Mouse (Mus musculus) CD4-positive helper T cell, adult 2 months (primary cell): ENCODE measurements around the gene Spats1.
"Not testable (repeated sequence)": the region's sequence is repeated elsewhere in the genome, so short reads cannot be mapped to it uniquely, and the experiment has no call there.

Source experiments
- DNase-seq: peaks from one replicate; pipeline ENCODE4 v3.0.0-alpha.2; 2012; ENCODE audit warnings: low read depth, missing footprints, low spot score

The Spats1 gene

DNA sequence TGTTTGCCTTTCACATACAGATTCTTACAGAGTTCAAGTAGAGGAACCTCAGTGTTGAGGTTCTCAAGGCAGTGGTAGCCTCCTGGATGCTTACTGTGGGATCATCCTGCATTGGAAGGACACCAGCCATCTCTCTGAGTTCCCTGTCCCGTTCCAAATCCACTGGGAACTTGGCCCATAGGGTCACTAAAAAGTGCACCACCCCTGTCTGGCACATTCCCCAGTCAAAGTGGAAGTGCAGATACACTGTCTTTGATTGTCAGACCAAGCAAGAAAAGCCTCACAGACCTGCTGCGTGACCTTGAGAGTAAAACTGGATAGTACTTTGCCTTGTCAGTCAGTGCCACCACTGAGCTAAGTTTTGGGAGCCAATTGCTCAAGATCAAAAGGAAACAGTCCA, 28.2 kb downstream of the Spats1 start:
- no peak for DNase-seq

DNA sequence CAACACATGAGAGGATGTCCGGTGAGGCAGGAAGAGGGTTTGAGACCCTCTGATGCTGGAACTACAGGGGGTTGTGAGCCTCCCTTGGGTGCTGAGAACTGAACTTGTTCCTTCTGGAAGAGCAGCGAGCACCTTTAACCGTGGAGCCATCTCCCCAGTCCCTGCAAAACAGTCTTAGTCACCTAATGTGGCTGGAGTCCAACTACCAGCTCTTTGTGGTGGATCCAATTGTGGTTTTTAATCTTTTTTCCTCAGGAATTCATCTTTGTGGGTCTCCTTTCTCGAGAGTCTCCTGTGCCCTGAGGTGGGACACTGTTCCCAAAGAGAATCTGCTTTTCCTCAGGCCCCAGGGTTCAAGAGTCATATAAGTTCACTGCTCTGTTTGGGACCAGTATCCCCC, 29.3 kb downstream of the Spats1 start:
- DNase-seq, result no peak

DNA sequence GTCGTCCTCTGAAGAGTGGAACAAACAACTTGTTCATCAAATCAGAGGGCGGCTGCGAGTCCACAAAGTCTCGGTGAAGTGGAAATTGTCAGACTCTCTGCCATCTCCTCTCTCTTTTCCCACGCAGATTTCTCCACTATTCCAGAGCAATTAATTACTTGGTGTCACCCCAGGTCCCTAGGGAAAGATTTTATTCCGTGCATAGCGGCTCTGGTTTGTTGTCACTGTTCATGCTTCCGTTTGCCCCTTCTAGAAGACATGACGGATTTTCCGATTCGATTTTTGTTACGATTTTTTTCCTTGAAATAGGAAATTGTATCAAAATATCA, 41.0 kb downstream of the Spats1 start:
- DNase-seq, result no peak

DNA sequence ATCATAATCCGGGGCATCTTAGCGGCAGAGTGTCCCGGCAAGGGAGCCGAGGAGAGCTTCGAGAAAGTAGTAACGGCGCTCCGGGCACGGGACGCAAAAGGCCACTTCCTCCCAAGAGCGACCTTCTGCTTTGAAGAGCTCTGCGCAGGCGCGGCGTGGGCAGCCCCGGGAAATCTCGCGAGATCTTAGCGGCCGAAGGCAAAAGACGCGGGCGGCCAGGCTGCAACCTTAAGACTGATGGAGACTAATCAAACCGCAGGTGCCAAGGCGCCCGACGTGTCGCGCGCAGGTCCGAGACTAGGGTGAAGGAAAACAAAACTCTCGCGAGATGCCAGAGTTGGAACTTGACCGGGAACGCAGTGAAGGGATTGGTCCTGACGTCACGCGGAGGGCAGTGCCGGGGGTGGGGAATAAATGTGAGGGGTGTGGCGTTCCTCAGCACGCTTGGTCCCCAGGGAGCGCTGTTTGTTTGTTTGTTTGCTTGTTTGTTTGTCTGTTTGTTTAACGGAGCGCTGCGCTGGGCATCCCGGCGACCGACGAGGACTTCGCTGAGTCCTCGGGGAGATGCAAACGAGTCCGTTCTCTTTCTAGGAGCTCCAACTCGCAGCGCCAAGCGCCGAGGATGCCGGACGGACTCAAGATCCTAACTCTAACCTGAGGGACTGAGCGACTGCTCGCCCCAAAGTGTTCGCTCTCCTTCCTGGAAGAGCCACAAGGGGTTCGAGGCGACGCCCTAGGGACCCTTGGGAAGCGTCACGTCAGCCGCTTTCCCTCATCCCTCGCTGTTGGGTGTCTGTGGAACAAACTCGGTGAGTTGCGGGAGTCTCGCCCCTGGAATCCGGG, 41.6 kb downstream of the Spats1 start, which contains the start of gene Cdc5l:
Gene Cdc5l (minus strand): TSS at position 319 of the 843 bp plus-strand sequence.
- DNase-seq, result peak; percentile 97

DNA sequence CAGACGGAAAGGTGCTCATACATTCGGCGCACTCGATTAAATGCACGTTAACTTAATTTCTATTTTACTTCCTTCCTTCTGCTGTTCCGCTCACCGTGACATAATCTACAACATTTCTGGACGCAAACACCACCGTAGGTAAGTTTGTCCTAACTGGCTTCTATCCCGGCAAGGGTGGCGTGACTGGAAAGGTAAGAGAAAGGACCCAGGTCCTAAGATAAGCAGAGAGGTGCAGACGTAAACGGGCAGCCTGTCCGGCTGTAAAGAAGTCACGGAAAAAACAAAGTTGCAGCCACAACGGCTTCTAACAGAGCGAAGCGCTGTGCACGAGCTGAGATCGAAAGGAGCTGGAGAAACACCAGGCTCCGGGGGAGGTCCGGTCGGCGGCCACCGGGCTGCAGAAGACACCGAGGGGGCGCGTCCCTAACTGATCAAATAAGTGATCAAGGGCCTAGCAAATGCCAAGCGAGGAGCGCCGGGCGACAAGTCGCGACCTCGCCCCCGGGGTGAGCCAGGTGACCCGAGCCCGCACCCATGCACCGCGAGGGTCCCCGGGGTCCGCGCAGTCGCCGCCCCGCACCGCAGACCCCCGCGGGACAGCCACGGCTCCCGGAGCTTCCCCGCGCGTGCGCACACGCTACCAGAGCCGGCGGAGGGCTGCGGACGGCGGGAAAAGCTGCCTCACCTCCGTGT, 42.4 kb downstream of the Spats1 start:
- no peak for DNase-seq

DNA sequence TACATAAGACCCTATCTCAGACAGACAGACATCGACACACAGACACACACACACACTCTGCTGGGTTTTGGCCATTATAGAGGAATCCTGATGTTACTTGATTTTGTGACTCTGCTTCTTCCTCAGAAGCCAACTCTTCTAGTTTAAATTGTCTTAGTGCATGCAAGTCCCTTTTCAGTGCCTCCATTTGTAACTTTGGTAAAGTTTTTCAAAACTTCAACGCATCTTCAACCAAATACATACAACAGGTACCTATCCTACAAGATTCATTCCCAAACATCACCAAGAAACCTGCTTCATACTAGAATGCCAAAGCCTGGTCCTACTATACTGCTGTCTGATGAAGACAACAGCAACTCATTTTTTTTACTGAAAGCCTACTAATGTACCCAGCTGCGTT, 43.2 kb downstream of the Spats1 start:
- no peak for DNase-seq

DNA sequence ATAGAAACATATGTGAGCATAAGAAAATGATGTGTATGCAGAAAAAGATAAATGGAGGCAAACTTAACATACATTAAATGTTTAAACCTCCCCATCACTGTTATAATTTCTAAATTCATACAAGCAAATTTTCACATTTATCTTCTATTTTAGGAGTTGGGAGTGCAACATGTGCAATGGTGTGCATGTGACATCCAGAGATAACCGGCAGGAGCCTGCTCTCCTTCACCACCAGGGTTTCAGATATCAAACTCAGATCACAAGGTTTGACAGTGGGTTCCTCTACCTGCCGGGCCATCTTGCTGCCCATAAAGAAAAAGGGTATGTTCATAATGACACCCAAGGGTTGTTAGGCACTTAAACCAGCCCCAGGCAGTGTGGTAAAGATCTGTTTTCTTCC, 57.8 kb downstream of the Spats1 start:
- DNase-seq, result no peak

DNA sequence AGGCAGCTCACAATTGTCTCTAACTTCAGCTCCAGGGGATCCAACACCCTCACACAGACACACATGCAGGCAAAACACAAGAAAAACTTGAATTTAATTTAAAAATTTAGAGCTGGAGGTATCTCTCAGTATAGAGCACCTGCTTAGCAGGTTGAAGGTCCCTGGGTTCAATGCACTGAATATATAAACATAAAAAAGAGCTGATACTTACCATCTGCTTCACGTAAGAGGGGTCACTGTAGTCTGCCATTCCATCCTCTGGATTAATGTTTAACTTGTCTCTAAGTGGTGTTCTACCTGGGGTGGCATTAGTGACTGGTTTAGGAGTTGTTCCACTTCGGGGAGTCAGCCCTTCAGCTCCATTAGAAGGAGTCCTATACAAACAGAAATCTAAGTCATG, 63.6 kb downstream of the Spats1 start:
- not testable (repeated sequence) for DNase-seq

DNA sequence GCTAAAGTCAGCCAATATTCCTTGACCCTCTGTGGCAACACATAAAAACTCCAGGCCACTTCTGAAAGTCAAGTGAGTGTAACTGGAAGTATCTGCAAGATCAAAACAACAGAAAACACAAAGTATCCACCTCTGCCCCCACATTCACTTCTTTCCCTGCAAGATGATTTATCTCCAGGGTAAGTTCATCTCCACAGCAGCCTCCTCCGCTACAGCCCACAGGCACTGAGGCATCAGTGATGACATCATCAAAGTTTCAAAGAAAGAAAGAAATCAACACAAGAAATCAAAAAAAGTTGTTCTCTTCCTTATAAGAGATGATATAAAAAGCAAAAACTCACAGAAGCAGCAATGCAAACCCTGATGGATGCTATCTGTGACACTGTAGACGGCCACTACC, 66.5 kb downstream of the Spats1 start:
- no peak for DNase-seq

DNA sequence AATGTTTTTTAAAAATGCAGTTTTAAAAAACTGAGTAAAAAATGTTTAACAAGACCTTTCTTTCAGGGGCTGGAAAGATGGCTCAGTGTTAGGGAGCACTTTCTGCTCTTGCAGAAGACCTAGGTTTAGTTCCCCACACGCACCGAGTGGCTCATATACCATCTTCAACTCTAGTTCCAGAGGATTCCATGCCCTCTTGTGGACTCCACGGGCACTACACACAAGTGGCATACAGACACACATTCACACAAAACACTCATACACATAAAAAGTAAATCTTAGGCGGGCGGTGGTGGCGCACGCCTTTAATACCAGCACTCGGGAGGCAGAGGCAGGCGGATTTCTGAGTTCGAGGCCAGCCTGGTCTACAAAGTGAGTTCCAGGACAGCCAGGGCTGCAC, 68.9 kb downstream of the Spats1 start:
- DNase-seq, result no peak

DNA sequence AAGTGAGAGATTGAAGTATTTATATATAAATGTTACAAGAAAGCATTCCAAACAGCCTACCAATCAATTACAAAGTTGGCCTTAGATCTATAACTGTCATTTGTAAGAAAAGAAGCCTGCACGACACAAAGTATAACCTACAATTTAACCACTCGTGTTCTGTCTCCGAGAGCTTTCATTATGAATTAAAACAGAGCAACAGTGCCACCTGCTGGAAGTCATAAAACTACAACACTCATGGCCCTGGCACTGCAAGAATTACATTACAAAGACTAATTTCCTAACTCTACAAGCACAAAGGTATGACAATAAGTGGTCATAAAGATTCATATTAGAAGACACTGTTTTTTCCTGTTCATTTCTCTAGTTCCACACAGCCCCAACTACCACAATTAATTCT, 72.0 kb downstream of the Spats1 start:
- DNase-seq, result peak; percentile 59

DNA sequence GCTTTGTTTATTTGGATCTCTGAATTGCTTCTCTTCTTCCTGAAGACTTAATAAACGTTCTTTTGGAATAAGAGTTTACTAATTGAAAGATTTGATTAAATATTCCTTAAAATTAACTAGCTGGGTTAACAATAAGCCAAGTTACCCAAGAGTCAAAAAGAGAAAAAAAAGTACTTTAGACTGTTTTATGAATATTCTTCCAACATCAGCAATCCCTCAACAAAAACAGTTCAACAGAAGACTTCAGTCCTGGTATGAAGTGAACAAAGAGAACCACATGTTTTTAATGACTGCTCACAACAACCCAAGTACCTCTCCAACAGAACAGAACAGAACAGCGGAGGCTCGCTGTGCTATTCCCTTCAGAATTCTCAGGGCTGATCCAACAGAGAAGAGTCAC, 72.6 kb downstream of the Spats1 start:
- no peak for DNase-seq

DNA sequence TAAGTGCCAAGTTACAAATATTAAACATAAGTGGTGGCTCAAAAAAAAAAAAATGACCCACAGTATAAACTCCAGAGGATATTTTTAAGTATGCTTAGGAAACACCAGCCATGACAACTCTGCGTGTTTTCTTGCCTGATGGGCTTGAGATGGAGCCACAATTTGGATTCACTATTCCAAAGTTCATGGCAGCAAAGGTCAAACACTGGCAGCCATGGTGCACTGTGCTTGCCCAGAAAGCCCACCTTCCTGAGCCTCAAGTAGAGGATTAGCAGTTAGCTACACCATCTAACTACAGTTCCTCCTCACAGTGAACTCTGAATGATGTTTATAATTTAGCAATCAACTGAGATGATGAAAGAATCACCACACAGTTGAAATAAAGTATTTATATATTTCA, 73.1 kb downstream of the Spats1 start:
- no peak for DNase-seq

DNA sequence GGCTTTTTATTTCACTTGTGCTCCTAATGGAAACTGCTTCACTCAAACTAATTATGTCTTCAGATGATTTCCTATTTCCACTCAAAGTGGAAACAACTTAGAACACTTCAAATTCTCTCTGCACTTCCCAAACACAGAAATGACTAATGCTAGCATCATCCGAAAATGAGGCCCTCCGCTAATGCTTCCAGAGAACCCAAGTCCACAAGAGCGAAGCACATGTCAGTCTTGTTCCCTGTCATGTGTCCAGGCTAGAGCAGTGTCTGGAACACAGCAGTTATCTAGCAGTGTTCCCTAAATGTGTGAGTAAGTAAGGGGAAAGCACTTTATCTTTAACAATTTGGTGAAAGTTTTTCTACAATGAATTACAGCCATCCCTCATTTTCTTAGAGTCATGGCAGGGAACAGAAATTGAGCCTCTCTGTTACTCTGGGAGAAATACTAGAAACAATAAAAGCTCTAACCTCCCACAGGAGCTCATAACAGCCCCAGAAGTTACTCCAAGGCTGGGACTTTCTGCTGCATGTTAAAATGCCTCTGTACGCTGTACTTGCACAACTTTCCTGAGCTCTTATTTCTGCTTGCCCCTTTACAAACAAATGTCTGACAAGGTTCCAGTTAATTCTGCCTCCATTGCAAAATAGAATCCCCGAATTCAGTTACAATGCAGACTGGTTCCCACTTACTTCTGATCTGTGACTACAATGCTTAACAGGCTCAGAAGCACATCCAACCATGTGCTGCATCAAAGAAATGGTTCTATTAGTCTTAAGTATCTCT, 73.9 kb downstream of the Spats1 start:
- DNase-seq, result no peak

DNA sequence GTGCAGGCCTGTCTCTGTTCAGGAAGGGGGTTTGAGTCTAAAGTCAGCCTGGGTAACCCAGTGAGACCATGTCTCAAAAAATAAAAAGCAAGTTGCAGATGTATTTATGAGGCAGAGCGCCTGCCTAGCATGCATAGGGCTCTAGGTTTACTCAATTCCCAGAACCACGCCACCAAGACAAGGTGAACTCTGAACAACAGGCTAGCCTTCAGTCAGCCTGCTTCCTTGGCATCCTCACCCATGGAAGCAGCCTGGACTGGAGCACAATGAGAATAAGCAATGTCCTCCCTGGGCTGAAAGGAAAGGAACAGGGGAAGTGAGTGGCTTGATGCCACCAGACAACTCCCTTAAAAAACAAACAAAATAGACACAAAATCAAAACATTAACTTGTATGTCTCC, 77.2 kb downstream of the Spats1 start:
- DNase-seq, result no peak

DNA sequence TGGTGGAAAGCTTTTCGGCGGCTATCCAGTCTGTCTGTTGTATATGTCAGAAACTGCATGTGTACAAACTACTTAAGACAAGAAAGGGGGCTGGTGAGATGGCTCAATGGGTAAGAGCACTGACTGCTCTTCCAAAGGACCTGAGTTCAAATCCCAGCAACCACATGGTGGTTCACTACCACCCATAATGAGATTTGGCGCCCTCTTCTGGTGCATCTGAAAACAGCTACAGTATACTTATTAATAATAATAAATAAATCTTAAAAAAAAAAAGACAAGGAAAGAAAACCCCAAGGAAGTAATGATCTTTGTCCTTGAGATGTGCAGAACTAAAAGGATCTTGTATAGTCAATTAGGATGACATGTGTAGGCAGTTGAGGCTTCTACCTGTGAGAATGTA, 77.7 kb downstream of the Spats1 start:
- peak; percentile 14 for DNase-seq

DNA sequence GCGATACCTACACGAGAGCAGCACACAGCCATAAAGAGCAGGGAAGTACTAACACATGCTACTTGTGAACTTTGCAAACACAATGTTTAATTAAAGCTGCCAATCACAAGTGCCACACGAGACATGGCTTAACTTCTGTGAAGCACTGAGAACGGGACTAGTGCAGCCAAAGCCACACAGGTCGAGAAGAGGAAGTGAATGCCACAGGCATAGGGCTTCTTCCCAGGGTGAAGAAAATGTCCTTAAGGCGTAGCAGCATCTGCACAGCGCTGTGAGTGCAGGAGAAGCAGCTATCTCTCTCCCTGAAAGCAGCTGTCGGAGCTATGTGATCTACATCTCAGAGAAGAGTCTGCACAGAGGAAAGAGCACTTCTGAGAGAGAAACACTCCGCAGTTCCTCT, 80.6 kb downstream of the Spats1 start:
- DNase-seq, result no peak

DNA sequence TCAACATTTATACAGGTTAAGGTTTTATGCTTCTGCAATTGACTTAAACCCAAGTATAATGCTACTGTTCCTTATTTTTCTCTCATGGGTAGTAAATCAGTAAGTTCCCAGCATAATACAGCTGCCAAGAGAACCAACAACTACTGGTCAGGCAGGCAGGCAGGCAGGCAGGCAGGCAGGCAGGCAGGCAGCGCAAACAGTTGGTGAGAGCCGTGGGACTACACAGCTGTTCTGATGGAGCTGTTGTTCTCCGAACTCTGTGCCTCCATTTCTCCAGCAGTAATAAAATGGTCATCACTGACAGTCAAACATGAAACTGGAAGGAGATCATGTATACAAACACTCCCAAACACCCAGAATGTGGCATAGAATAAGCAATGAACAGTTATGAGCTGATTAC, 81.5 kb downstream of the Spats1 start:
- no peak for DNase-seq
